Mouse (Mus musculus) heart, embryonic 15.5 days (tissue): ENCODE data around the gene Tenm2. TPM values are rescaled to one million over a fixed set of nuclear protein-coding genes. Genes with fewer than 3 reads are reported as not detected.

Experiments
- ATAC-seq: fragments of 200-750 bp; cut with Nextera tagmentation; replicated peaks from 2 replicates; pipeline ENCODE4 v1.8.0; 2017; ENCODE audit warnings: low read depth, moderate TSS enrichment; ENCODE audit not compliant: insufficient number of reproducible peaks, insufficient read depth, low FRiP score
- H3K27ac ChIP-seq: fragments of 300-500 bp; sonication (generic); 2 replicates; pipeline ENCODE4 v1.5.1; 2015; ENCODE audit warnings: mild to moderate bottlenecking, inconsistent platforms
- H3K27me3 ChIP-seq: fragments of 300-500 bp; sonication (generic); 2 replicates; pipeline ENCODE4 v1.6.1; 2015; ENCODE audit warnings: inconsistent platforms
- H3K36me3 ChIP-seq: fragments of 300-500 bp; sonication (generic); 2 replicates; pipeline ENCODE4 v1.6.1; 2015; ENCODE audit warnings: mild to moderate bottlenecking, inconsistent platforms
- H3K4me1 ChIP-seq: fragments of 300-500 bp; sonication (generic); replicated peaks from 2 replicates; pipeline ENCODE4 v1.6.1; 2015; ENCODE audit warnings: inconsistent platforms
- H3K4me2 ChIP-seq: fragments of 300-500 bp; sonication (generic); 2 replicates; pipeline ENCODE4 v1.6.1; 2015; ENCODE audit warnings: inconsistent platforms, mild to moderate bottlenecking, moderate library complexity
- H3K4me3 ChIP-seq: fragments of 300-500 bp; sonication (generic); 2 replicates; pipeline ENCODE4 v1.5.1; 2015; ENCODE audit warnings: mild to moderate bottlenecking, inconsistent platforms
- H3K9ac ChIP-seq: fragments of 300-500 bp; sonication (generic); 2 replicates; pipeline ENCODE4 v1.6.1; 2015; ENCODE audit warnings: mild to moderate bottlenecking, inconsistent platforms
- H3K9me3 ChIP-seq: fragments of 300-500 bp; sonication (generic); replicated peaks from 2 replicates; pipeline ENCODE4 v1.6.1; 2016; ENCODE audit warnings: inconsistent platforms
- WGBS: fragments of 180-500 bp; shearing (Covaris S2); methylation state at CpG from one replicate; pipeline ENCODE4 v1.1.7; 2015; ENCODE audit warnings: mixed read lengths; 5-methylcytosine and 5-hydroxymethylcytosine counted together
- polyA plus RNA-seq: library from polyadenylated mRNA; unstranded; fragments of >200 nt; fragmentation: Nextera tagmentation; extraction: Ambion mirVana; gene quantifications from 2 replicates; pipeline ENCODE4 v1.2.1, GENCODE M21; 2015

Tenm2 gene
- polyA plus RNA-seq, 1 experiment from 2014 or later, result 0.49 TPM

DNA sequence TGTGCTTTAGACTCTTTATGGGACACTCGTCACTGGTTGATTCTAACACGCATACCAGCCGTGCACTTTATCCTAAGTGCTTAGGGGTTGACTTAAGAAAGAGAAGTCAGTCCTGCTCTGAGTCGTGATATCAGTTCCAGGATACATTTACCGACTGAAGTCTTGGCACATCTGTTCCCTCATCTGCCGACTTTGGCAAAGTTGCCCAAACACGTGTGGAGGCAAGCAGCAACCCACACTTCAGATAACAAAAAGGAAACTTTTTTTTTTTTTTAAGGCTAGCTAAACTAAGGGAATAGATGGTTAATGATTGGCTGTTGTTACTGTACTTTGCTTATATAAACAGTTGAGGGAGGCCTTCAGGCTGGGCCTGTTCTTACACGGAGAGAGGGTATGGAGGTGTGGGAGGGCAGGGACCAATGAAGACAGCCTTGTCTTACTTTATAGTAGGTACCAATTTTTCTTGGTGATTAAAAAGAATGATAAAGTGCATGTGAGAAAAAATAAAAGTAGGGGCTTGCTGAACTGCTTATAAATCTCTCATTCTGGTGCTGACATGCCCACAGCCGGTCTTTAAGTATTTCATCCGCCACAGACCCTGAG, 930.3 kb downstream of the Tenm2 start:
- 54% methylated on average over 10 of the region's 10 CpGs for WGBS
- no peak overlapping the region for H3K4me2 ChIP-seq
- H3K9ac ChIP-seq, result no peak overlapping the region
- no peaks in the 10 kb centered on the region for H3K9me3 ChIP-seq
- H3K27ac ChIP-seq, result no peak overlapping the region
- no peak for ATAC-seq
- no peaks in the 10 kb centered on the region for H3K36me3 ChIP-seq
- H3K4me3 ChIP-seq, result no peak overlapping the region
- no peaks in the 10 kb centered on the region for H3K27me3 ChIP-seq
- peaks cover 6% of the 10 kb centered on the region; the same call in 1 of the 2 replicates for H3K4me1 ChIP-seq

DNA sequence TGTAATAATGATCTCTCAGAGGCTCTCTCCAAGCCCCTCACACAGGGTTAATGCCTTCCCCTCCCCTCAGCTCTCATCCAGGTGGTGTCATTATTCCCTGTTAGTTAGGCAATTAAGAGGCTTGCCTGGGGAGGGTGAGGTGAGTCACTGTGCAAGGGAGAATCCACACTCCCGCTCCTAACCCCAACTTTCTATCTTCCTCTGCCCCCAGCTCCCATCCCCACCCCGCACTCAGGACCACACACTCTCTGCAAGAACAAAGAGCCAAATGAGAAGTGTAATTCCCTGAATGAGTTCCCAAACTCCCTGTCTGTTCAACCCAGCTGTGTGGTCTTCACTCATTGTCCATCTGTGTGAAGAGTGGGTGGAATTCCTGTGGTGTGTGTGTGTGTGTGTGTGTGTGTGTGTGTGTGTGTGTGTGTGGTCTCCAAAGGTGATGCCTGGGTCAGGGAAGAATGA, 932.8 kb downstream of the Tenm2 start:
- 69% methylated on average over 2 of the region's 2 CpGs for WGBS

DNA sequence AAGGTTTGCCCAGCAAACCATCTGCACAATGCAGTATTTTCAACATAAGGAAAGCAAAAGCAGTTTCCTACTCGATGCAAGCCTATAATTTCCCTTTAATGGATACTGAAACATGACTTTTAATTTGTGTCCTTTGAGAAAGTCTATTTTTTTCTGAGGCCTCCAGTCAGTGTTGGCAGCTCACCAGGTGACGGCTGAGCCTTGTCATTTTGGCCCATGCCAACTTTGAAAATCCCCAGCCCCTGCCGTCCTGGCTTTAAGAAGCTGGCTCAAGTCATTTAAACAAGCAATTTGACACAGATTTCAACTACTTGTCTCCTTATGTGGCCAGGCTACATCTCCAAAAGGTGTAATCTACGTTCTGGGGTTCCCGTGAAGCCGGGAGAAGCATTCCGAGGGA, 933.7 kb downstream of the Tenm2 start:
- Histone ChIP-seq H3K4me1 (peaks cover 6% of the 10 kb centered on the region; the same call in 1 of the 2 replicates), H3K4me3 (no peak overlapping the region), H3K9me3 (no peaks in the 10 kb centered on the region), H3K9ac (no peak overlapping the region), H3K27me3 (no peaks in the 10 kb centered on the region), H3K27ac (no peak overlapping the region), H3K4me2 (0 out of 2 replicates have a peak overlapping the region, but pooled peaks have one; percentile 42), H3K36me3 (no peaks in the 10 kb centered on the region)
- ATAC-seq, result no peak
- WGBS, result 44% methylated on average over 7 of the region's 7 CpGs

More for the DNA sequence above, 932.8 kb downstream of the Tenm2 start:
- no peak overlapping the region for H3K9ac ChIP-seq
- H3K36me3 ChIP-seq, result no peaks in the 10 kb centered on the region
- no peak overlapping the region for H3K4me2 ChIP-seq
- H3K9me3 ChIP-seq, result no peaks in the 10 kb centered on the region
- ATAC-seq, result no peak
- no peaks in the 10 kb centered on the region for H3K27me3 ChIP-seq
- H3K4me1 ChIP-seq, result peaks cover 6% of the 10 kb centered on the region; the same call in 1 of the 2 replicates
- H3K4me3 ChIP-seq, result no peak overlapping the region
- H3K27ac ChIP-seq, result no peak overlapping the region

DNA sequence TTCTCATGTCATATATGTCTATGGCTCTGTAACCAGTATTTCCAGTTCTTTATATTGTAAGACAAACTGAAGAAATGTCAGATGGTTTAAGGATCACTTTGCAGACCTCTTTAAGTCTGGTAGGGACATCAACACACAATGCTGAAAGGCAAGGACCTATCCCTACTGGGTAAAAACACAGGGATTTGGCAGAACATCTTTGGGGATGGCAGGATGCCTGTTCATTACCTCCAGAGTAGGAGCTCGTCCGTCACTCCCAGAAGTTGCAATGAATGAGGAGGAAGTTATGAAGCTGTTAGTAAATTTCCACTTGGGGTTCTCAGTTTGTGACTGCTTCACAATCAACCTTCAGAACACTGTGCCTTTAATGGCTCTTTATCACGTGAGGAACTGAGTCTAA, 939.2 kb downstream of the Tenm2 start:
- no peak overlapping the region for H3K4me3 ChIP-seq
- no peaks in the 10 kb centered on the region for H3K27me3 ChIP-seq
- no peaks in the 10 kb centered on the region for H3K36me3 ChIP-seq
- H3K9me3 ChIP-seq, result no peaks in the 10 kb centered on the region
- H3K9ac ChIP-seq, result no peak overlapping the region
- H3K27ac ChIP-seq, result no peak overlapping the region
- no peak for ATAC-seq
- H3K4me1 ChIP-seq, result no peaks in the 10 kb centered on the region
- 61% methylated on average over 3 of the region's 3 CpGs for WGBS
- no peak overlapping the region for H3K4me2 ChIP-seq

DNA sequence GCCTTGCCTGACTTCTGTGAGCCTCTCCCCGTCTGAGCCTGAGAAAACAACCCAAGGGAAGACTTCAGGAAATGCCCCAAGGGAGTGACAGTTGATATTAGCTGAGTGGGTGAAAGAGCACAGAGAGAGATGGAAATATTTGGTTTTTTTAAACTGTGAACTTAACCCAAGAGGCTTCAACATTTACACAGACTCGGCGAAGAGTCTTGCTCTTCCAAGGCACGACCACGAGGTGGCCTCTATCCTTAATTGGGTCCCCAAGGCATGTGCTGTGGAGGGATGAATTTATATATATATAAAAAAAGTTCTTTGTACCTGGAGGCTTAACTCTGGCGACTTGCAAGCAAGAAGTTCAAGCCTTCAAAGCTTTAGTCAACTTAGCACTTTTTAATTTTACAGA, 943.6 kb downstream of the Tenm2 start:
- no peak overlapping the region for H3K4me2 ChIP-seq
- no peak overlapping the region for H3K4me3 ChIP-seq
- ATAC-seq, result no peak
- H3K9ac ChIP-seq, result no peak overlapping the region
- no peaks in the 10 kb centered on the region for H3K36me3 ChIP-seq
- H3K4me1 ChIP-seq, result no peaks in the 10 kb centered on the region
- 45% methylated on average over 6 of the region's 6 CpGs for WGBS
- H3K27me3 ChIP-seq, result no peaks in the 10 kb centered on the region
- H3K27ac ChIP-seq, result no peak overlapping the region
- H3K9me3 ChIP-seq, result no peaks in the 10 kb centered on the region

DNA sequence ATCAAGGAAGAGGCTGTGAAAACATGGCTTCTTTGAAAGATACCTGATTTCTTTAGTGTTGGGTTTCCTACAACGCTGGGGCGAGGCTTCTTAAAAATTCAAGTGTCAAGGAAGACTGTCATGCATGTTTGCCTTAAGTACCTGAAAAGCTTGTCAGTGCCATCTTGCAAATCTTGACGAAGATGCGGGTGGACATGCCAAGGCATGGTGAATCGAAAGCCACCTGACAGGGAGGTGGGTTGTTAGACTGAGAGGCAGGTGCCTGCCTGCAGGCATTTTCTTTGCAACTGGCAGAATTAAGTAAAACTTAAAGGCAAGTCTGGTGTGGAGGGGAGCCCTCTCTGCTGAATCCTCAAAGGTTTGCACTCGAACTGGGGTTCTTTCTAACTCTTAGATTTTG, 949.5 kb downstream of the Tenm2 start:
- Histone ChIP-seq H3K4me1 (no peaks in the 10 kb centered on the region), H3K9ac (no peak overlapping the region), H3K27ac (no peak overlapping the region), H3K9me3 (no peaks in the 10 kb centered on the region), H3K36me3 (no peaks in the 10 kb centered on the region), H3K4me2 (no peak overlapping the region), H3K4me3 (no peak overlapping the region), H3K27me3 (no peaks in the 10 kb centered on the region)
- 78% methylated on average over 6 of the region's 6 CpGs for WGBS
- no peak for ATAC-seq

DNA sequence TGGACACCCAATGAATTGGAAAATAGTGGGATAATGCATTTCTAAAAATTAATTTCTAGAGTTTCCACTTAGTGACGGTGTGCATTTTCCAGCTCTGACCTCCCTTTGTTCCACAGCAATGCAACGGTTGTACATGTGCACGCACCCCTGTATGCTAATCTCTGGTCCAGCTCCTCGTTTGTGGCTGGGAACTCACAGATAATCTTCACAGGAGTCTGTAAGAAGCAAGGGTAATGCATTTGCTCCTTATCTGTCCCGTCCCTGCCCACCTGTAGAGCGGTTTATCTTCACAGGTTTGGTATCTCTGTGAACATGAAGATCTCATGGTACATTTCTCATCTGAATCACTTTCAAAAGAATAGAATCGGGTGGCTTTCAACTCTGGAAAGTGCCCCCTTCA, 955.2 kb downstream of the Tenm2 start:
- no peaks in the 10 kb centered on the region for H3K27me3 ChIP-seq
- WGBS, result 58% methylated on average over 7 of the region's 7 CpGs
- no peak overlapping the region for H3K4me2 ChIP-seq
- no peaks in the 10 kb centered on the region for H3K9me3 ChIP-seq
- ATAC-seq, result no peak
- H3K9ac ChIP-seq, result no peak overlapping the region
- H3K4me3 ChIP-seq, result no peak overlapping the region
- H3K4me1 ChIP-seq, result no peaks in the 10 kb centered on the region
- H3K36me3 ChIP-seq, result no peaks in the 10 kb centered on the region
- no peak overlapping the region for H3K27ac ChIP-seq

DNA sequence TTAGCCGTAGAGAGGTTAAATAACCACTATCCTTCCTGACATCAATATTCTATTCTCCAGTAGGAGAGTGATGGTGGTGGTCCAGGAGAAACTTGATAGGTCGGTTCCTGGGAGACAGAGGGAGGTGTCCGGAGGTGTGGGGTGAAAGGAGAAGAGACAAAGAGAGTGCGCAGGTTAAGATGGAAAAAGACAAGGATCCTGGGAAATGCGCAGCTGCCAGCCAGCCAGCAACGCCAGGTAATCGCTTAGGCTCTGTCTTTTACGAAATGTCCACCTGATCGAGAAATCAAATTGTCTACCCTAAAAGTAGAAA, 957.9 kb downstream of the Tenm2 start:
- ATAC-seq, result no peak
- 88% methylated on average over 9 of the region's 9 CpGs for WGBS
- no peak overlapping the region for H3K4me2 ChIP-seq

DNA sequence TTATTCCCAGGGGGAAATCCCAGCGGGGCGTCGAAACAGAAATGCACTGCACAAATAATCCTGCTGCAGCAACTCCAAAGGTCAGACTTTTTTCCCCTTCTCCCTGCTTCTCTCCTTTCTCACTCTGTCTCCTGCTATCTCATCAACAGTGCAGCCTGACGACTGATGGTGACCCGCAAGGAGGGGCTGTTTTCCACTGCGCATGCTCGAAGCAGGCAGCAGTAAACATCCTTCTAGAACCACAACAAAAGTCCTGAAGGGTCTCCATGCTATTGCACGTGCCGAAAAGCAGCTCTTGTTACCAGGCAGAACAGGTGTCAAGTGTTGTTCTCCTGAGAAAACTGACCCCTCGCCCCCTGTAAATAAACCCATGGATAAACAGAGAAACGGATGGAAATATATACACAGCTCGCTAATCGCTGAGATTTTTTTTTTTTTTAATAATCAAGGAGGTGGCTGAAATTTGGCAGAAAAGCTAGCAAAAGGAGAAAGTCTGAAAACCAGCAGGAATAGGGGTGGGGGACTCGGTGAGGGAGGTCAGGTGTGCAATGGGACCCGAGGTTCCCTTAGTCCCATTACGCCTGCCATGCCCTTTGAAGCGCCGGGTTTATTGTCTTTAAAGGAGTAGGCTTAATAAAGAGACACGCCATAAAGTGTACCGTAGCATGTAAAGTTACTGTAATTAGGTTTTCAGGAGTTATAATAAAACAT, 958.4 kb downstream of the Tenm2 start:
- H3K9me3 ChIP-seq, result no peaks in the 10 kb centered on the region
- no peaks in the 10 kb centered on the region for H3K27me3 ChIP-seq
- no peak overlapping the region for H3K4me3 ChIP-seq
- H3K9ac ChIP-seq, result no peak overlapping the region
- no peak overlapping the region for H3K4me2 ChIP-seq
- no peaks in the 10 kb centered on the region for H3K4me1 ChIP-seq
- H3K27ac ChIP-seq, result no peak overlapping the region
- 67% methylated on average over 20 of the region's 20 CpGs for whole genome bisulfite sequencing
- no peaks in the 10 kb centered on the region for H3K36me3 ChIP-seq
- no peak for ATAC-seq

More for the DNA sequence above, 957.9 kb downstream of the Tenm2 start:
- H3K9ac ChIP-seq, result no peak overlapping the region
- no peak overlapping the region for H3K27ac ChIP-seq
- H3K4me1 ChIP-seq, result no peaks in the 10 kb centered on the region
- no peak overlapping the region for H3K4me3 ChIP-seq
- no peaks in the 10 kb centered on the region for H3K27me3 ChIP-seq
- H3K36me3 ChIP-seq, result no peaks in the 10 kb centered on the region
- H3K9me3 ChIP-seq, result no peaks in the 10 kb centered on the region

DNA sequence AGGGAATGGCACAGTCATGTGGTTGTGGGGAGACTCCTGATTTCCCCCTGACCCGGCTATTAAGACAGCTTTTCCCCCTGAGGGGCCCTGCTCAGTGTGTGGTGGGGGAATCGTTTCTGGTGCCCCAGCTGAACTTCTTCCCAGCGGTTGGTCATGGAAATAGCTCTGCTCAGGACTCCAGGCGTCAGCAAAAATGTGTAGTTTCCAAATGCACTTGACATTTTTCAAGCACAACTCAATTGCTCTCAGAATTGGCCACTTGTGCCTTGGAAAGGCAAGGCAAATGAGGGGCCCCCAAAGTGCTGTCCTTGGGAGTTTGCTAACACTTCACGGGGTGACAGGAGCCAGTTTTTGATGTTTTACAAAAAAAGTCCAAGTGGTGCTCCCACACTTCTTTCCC, 959.7 kb downstream of the Tenm2 start:
- H3K4me1 ChIP-seq, result no peaks in the 10 kb centered on the region
- H3K4me3 ChIP-seq, result no peak overlapping the region
- H3K4me2 ChIP-seq, result no peak overlapping the region
- 25% methylated on average over 5 of the region's 5 CpGs for WGBS
- no peak for ATAC-seq
- no peak overlapping the region for H3K9ac ChIP-seq
- H3K27me3 ChIP-seq, result no peaks in the 10 kb centered on the region
- no peak overlapping the region for H3K27ac ChIP-seq
- H3K36me3 ChIP-seq, result no peaks in the 10 kb centered on the region
- H3K9me3 ChIP-seq, result no peaks in the 10 kb centered on the region

DNA sequence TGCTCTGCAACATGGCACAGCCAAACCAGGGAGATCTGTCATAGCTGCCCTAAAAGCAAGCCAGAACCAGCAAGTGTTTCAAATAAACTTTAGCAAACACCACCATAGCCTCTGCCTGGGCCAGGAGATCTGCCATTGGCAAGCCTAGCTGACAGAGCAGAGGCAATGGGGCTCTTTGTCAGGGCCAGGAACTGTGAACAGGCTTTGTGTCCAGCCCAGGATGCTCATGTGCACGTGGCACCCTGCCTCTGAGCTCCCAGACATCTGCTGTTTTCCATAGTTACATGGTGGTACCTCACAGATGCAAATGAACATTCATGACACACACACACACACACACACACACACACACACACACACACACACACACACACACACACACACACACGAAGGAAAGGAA, 963.6 kb downstream of the Tenm2 start:
- Histone ChIP-seq H3K27me3 (no peaks in the 10 kb centered on the region), H3K36me3 (no peaks in the 10 kb centered on the region), H3K27ac (no peak overlapping the region), H3K9me3 (no peaks in the 10 kb centered on the region), H3K4me2 (no peak overlapping the region), H3K9ac (no peak overlapping the region), H3K4me1 (no peaks in the 10 kb centered on the region), H3K4me3 (no peak overlapping the region)
- 72% methylated on average over 2 of the region's 2 CpGs for WGBS
- no peak for ATAC-seq

DNA sequence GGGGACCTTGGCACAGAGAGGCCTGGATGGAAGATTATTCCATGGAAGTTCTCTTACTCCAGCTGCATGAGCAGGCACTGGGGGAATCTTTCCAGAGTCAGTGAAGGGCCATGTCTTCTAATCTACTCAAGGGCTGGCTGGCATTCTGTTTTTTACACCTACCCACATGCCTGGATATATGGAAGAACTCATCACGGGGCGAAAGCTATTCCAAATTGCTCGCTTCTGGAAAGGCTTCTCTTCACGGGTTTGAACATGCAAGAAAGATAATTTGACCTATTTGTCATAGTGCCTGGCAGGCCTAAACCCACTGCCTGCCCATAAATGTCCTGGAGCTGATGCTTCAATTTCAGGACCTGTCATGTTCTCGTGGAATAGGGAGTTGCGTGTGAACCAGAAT, 965.8 kb downstream of the Tenm2 start:
- Histone ChIP-seq H3K36me3 (no peaks in the 10 kb centered on the region), H3K27ac (no peak overlapping the region), H3K4me3 (no peak overlapping the region), H3K9ac (no peak overlapping the region), H3K9me3 (no peaks in the 10 kb centered on the region), H3K4me2 (no peak overlapping the region), H3K27me3 (no peaks in the 10 kb centered on the region), H3K4me1 (no peaks in the 10 kb centered on the region)
- WGBS, result 75% methylated on average over 6 of the region's 6 CpGs
- ATAC-seq, result no peak
